Mouse (Mus musculus): ENCODE data around the gene Rcsd1.

DNA sequence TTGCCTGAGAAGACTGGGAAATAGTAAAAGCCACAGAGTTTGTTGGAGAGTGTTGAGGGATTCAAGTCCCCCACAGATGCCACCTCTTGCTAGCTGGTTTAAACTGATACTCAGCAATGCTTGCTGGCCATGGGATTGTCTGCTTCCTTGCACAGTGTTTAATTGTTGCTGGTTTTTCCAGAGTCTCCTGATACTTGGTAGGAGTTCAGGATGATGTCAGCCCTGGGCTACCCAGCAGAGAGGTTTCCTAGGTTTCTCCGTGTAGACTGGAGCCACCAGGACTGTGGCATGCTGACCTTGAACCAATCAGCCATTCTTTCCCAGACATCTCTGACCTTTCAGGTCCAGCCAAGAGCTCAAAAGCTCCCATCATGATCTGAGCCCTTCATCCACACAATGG, 17.4 kb upstream of the Rcsd1 start:
- TF ChIP-seq POLR2A (IDR thresholded peaks at IDR 0.05; ENCODE audit: insufficient read length, low read depth) (no peak), REST (IDR thresholded peaks at IDR 0.05; ENCODE audit: insufficient read depth, insufficient read length) (no peak), MYOG (IDR thresholded peaks at IDR 0.05; ENCODE audit: control insufficient read depth in 1 of 3, insufficient read depth in 1 of 3, insufficient read length in 2 of 3, low read depth in 2 of 3) (no peak), MAX (IDR thresholded peaks at IDR 0.05; ENCODE audit: low read depth) (no peak), POLR2AphosphoS2 (IDR thresholded peaks at IDR 0.05; ENCODE audit: insufficient read length, low read depth) (no peak)

All from myocyte (in vitro differentiated cells).